Mouse (Mus musculus) kidney, postnatal 4 days (tissue): ENCODE measurements around the gene Tmppe.
"Not testable (repeated sequence)": the region's sequence is repeated elsewhere in the genome, so short reads cannot be mapped to it uniquely, and the experiment has no call there.

Experiments
- DNase-seq, 2 experiments: peaks; one replicate each; pipeline ENCODE4 v3.0.0; 2021; ENCODE audit warnings: mixed read lengths in 2 of 2

Tmppe gene

GRCm38 (mm10) chr9:114400949-114401684 is at the start of gene Tmppe, which contains the start of gene Glb1:
TSS of gene Tmppe (plus strand) at chr9:114401105.
TSS of gene Glb1 (plus strand) at chr9:114401076.
- peak; percentile 90 to 94 for DNase-seq

- peak; percentile 84 to 91 for DNase-seq
These were observed 33.0 kb upstream of the Tmppe start for GRCm38 (mm10) chr9:114367783-114368470.

- no peak for DNase-seq
These were observed 32.4 kb upstream of the Tmppe start for GRCm38 (mm10) chr9:114368471-114368858.

- DNase-seq = not testable (repeated sequence)
These were observed 31.5 kb upstream of the Tmppe start for GRCm38 (mm10) chr9:114369389-114369788.

GRCm38 (mm10) chr9:114371717-114372116 is 29.2 kb upstream of the Tmppe start:
- DNase-seq = peak; percentile 56 to 64

- no peak for DNase-seq
These were observed 25.5 kb upstream of the Tmppe start for GRCm38 (mm10) chr9:114375276-114375962.

GRCm38 (mm10) chr9:114377168-114377567 is 23.7 kb upstream of the Tmppe start:
- no peak for DNase-seq

- DNase-seq = no peak
These were observed 21.0 kb upstream of the Tmppe start for GRCm38 (mm10) chr9:114379871-114380270.

- DNase-seq = peak in 1 of 2 experiments; percentile 43
These were observed 19.8 kb upstream of the Tmppe start for GRCm38 (mm10) chr9:114380881-114381733.

GRCm38 (mm10) chr9:114382936-114383710 is 17.8 kb upstream of the Tmppe start:
- DNase-seq = no peak

- DNase-seq = no peak
These were observed 16.2 kb upstream of the Tmppe start for GRCm38 (mm10) chr9:114384691-114385090.

- DNase-seq = no peak
These were observed 15.7 kb upstream of the Tmppe start for GRCm38 (mm10) chr9:114385160-114385559.

GRCm38 (mm10) chr9:114387086-114387485 is 13.8 kb upstream of the Tmppe start:
- DNase-seq = no peak

- no peak for DNase-seq
These were observed 12.6 kb upstream of the Tmppe start for GRCm38 (mm10) chr9:114388288-114388687.

GRCm38 (mm10) chr9:114388701-114389370 is 12.1 kb upstream of the Tmppe start:
- peak in 1 of 2 experiments; percentile 15 for DNase-seq

GRCm38 (mm10) chr9:114389371-114389904 is 11.5 kb upstream of the Tmppe start:
- DNase-seq = peak in 1 of 2 experiments; percentile 38

- DNase-seq = peak; percentile 78 to 85
These were observed 10.8 kb upstream of the Tmppe start, which contains the start of gene Crtap for GRCm38 (mm10) chr9:114389905-114390748. TSS of gene Crtap (minus strand) at chr9:114390675.

- DNase-seq = no peak
These were observed 10.2 kb upstream of the Tmppe start for GRCm38 (mm10) chr9:114390749-114391075.

GRCm38 (mm10) chr9:114394136-114394535 is 6.8 kb upstream of the Tmppe start:
- DNase-seq = not testable (repeated sequence)

GRCm38 (mm10) chr9:114394677-114395076 is 6.2 kb upstream of the Tmppe start:
- DNase-seq = no peak
